Mouse (Mus musculus): ENCODE data around the gene Flywch1.
"Not testable (repeated sequence)": the region's sequence is repeated elsewhere in the genome, so short reads cannot be mapped to it uniquely, and the experiment has no call there.

Flywch1 gene

DNA sequence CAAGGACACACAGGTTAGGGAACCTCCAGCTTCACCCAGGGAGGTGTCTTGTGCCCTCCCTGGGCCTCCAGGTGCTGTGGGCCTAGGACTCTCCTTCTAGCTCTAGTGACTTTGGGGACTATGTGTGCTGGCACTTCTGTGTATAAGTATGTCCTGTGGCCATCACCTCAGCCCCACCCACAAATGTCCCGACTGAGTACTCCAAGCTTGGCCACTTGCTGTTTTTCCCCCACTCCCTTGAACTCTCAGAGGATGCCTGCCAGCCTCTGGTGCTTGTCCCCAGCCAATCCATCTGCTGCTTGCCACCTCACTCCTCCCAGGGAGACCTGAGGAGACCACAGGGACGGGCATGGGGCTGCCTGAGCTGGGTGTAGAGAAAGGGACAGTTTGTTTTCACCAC is 7.0 kb upstream of the Flywch1 start:
- in situ Hi-C loops (cut with MseI, MboI): no loop called here

DNA sequence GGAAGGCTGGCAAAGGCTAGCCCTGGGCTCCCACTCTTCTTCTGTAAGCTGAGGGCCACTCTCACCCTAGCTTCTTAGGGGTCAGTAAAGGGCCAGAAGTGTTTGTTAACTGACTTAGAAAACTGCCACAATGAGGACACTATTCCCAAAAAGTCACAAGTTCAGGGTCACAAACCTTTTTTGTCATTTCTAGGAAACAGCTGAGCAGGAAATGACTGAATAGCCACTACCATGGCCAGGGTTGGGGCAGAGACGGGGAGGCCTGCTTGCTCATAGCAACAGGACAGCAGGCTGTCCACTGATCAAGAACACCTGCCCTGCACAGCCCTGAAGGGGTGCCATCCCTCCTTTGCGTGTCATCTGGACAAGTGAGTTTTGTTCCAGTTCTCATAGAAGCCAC is 5.7 kb upstream of the Flywch1 start:
- in situ Hi-C loops (cut with MseI, MboI): no loop called here

DNA sequence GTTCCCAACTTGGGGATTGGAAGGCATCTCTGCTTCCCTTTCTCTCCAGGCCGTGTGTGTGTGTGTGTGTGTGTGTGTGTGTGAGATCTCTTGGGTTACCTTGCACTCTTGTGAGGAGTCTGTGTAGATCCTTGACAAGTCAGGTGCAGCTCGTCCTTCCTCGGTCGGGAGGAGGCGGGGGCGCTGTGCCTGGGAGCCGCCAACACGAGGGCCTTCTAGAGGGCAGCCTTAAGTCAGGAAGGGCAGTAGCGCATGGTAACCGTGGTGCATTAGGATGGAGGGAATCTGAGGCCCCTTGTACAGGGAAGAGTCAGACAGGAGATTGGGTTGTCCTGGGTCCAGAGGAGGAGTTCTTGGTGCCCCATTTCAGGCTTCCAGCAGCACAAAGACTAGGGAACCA is 4.8 kb upstream of the Flywch1 start:
- in situ Hi-C loops (cut with MseI, MboI): no loop called here

DNA sequence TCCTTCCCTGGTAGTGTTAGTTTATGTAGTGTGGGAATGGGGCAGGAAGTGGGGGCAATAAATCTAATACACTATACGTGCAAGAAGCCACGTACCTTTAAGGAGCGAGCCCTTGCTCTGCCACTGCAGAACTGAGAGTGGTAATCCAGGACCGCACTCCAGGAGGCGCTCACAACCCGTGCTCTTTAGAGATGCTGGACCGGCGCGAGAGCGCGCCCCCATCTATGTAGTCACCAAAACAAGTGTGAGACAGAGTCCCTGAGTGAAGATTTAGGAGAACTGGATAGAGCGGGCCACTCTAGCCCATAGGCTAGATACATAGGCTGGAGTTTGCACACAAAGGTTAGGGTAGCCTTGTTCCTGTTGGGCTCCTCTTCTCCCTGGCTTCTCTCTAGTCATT is 2.7 kb upstream of the Flywch1 start:
- in situ Hi-C loops (cut with MseI, MboI): no loop called here

DNA sequence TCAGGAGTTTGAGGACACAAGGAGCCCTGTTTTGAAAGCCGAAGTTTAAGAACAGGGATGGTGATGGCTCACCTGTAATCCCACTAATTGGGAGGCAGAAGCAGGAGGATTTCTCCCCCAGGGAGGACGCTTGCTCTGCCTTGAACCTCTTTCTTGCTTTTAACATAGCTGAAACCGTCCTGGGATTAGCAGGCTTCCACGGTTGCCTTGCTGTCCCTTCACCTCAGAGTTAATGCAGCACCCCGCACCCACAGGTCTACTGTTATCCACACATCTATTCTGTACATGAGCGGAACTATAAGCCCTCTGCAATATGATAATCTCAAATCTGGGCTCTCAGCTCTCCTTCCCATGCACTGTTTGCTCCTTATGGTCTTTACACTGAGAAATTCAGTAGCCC is 2.3 kb upstream of the Flywch1 start:
- in situ Hi-C loops (cut with MseI, MboI): no loop called here

DNA sequence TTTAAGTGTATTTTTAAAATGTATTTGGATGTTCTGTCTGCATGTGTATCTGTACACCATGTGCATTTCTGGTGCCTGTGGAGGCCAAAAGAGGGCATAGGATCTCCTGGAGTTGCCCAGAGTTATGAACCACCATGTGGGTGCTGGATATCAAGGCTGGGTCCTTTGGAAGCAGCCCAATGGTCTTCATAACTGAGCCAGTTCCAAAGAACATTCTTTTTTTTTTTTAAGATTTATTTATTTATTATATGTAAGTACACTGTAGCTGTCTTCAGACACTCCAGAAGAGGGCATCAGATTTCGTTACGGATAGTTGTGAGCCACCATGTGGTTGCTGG is 786 bp upstream of the Flywch1 start:
- in situ Hi-C loops (cut with MseI, MboI): not testable (repeated sequence)

DNA sequence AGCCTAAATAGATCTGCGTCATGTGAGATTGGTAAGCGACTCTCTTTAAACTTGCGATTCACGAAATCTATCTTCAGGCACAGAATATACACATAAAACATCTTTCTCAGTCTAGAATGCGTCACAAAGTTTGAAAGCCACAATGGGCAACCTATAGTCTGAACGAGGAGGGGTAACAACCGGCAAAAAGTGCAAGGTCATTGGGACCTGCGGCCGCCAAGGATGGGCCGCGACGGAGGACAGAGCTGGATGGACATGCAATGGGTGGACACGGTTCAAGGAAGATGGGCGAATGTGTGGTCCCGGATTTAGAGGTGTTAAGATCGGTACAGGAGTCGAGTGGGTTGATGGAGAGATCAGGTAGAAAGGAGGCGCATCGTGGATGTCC is 512 bp downstream of the Flywch1 start:
- in situ Hi-C loops (cut with MseI, MboI): no loop called here

DNA sequence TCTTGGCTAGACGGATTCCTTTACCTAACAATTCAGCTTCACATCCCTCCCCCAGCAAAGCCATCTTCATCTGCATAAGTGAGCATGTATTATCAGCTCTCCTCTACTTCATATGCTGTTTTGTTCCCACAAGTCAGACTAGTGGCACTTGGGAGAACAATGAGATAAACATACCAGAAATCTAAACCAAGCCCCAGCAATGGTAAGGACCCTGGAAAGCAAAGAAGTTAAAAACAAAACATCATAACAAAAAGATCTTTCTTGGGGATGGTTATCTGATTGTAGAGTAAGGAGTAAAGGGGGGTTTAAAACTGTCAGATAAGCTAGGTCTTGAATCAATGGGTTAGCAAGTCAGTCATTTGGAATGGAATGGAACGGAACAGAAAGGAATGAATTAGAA is 909 bp downstream of the Flywch1 start:
- in situ Hi-C loops (cut with MseI, MboI): no loop called here

DNA sequence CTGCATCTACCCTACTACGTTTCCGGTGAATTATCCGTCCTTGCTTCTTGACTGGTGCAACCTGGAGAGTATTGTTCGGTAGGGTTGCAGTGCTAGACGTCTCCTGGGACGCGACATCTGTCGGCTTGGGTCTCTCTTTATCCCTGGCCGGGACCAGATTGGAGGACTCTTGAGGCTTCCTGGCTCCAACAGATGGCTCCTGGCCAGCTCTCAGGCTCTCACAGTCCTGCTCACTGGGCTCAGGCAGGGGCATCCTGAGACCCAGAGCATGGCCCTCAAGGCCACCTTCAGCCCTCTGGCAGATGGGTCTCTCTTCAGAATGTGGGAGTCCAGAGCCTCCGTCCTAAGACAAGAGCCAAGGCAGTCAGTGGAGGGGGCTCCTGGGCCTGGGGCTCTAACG is 8.4 kb downstream of the Flywch1 start:
- in situ Hi-C loops (cut with MseI, MboI): no loop called here

DNA sequence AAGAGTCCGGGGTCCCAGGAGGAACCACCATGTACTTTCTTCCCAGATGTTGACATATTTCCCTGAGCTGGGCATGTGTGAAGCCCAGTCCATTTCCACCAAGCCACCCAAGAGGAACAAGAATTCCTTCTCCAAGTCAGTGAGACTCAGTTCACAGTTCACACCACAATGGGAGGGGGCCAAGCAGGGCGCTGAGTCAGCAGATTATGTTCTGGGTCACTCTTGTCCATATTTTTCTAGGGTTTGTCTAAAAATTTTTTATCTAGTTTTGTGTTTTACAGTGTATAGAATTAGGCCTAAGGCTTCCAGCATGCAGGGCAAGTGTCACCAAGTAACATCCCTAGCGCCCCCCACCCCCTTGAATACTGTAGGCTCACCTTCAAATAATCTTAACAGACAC is 10.2 kb downstream of the Flywch1 start:
- in situ Hi-C loops (cut with MseI, MboI): no loop called here

DNA sequence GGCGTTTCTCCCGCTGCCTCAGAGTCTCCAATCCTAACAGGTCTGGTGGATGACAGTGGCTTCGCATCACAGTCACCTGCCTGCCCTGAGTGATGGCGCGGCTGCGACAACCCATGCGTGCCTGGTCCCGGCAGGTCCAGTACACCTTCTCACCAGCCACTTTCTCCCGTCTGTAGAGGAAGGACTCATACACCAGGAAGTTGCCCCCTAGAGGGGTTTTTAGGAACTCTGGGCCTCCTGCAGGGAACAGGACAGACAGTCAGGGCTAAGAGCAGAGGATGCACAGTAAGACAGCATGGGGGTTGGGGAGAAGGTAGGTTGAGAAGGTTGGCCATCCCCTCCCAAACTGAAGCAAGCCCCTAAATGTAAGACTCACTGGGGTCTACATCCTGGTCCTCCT is 11.2 kb downstream of the Flywch1 start:
- in situ Hi-C loops (cut with MseI, MboI): no loop called here

DNA sequence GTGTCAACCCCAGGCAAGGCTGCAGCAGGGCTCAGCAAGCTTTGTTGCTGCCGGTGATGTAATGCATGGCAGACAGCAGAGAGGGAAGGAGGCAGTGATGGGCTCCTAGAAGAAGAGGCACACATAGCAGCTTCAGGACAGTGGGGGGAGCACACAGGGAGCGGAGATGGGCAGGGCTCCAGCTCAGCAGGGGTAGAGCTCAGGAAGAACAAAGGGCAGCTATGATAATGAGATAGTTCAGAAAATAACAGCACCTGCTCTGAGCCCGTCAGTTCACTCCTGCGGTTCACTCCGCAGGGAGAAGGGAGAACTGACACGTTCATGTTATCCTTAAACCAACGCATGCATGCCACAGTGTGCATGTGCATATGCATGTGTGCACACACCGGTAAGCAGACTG is 12.6 kb downstream of the Flywch1 start:
- in situ Hi-C loops (cut with MseI, MboI): no loop called here

DNA sequence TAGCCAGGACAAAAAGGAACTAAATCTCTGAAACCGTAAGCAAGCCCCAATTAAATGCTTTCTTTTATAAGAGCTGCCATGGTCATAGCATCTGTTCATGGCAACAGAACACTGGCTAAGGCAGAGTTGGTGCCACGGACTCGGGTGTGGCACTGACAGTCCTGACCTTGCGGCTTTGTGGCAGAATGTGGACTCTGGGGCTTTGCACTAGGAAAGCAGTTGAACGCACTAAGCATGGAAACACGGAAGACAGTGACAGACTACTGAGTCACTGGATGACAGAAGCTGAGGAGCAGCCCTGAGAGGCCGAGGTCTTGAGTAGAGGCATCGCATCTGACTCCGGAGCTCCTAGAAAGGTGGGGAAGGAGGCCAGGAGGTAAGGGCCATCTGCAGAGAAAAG is 13.8 kb downstream of the Flywch1 start:
- in situ Hi-C loops (cut with MseI, MboI): no loop called here

DNA sequence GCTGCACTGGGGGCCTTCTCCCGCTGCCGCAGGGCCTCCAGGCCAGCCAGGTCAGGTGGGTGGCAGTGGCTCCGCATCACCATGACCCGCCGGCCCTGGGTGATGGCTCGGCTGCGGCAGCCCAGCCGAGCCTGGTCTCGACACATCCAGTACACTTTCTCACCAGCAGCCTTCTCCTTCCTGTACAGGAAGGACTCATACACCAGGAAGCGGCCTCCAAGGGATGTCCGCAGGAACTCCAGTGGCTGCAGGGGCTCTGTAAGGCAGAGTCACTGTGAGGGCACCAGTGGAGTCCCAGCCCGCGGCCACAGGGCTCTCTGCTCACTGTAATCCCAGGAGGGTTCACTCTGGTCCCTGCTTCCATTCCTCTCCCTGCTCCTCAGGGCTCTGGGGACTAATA is 15.7 kb downstream of the Flywch1 start:
- in situ Hi-C loops (cut with MseI, MboI): no loop called here

DNA sequence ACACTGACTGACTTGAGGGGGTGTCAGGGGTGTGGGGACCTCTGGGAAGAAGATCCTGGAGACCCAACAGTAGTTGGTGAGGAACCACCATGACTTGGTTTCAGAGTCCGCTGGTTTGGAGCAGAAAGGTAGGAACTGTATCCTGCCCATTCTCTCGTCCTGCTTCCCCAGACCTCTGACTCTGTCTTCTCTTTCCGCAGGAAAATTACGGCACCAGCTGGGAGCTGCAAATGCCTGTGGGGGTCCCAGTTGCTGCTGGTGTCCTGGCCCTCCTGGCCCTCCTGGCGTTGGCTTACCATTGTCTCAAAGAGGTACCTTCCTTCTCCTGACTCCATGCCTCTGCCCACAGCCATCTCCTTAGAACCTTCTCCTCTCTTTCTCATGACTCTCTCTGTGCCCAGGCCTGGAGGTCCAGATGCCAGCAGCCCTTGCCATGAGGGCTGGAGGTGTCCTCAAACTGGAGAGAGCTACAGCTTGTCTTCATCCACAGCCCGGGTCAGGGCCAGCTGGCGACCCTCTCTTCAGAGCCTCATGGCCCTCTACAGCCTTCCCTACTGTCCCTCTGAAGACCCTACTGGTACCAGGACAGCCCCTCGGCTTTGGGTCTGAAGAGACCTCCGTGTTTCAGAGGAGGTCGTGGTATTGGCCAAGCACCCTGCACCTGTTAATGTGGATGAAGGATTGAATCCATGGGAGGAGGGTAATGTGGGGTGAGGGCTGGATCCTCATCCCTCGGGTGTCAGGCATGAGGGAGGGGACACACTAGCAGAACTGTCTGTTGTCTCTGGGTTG is 21.8 kb downstream of the Flywch1 start:
- in situ Hi-C loops (cut with MseI, MboI): no loop called here

DNA sequence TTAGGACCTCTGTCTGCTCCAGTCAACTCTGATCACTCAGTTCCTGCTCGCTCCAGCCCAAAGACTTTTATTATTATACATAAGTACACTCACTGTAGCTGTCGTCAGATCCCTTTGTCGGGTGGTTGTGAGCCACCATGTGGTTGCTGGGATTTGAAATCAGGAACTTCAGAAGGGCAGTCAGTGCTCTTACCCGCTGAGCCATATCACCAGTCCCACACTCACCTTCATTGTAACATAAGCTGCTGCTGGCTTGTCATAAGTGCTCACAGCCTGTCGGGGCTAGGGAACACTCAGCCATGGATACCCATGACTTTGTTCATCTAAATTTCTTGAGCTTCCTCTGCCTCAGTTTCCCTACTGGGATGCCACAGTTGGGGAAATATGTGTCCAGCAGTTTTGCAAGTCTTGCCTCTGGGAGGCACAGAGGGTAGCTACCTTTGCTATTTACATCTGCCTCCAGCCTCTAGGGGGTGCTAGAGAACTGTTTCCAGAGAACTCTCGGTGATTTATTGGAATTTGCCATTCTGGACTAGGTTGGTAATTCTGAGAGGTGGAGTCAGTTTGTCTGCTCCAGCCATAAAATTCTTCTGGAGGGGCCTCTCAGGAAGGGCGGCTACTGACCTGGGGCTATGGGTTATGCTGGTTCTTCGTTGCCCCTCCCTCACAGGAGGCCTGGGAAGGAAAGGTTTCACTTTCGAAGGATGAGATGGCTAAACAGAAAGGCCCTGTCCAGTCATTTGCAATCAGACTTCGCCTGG is 22.6 kb downstream of the Flywch1 start:
- in situ Hi-C loops (cut with MseI, MboI): no loop called here

DNA sequence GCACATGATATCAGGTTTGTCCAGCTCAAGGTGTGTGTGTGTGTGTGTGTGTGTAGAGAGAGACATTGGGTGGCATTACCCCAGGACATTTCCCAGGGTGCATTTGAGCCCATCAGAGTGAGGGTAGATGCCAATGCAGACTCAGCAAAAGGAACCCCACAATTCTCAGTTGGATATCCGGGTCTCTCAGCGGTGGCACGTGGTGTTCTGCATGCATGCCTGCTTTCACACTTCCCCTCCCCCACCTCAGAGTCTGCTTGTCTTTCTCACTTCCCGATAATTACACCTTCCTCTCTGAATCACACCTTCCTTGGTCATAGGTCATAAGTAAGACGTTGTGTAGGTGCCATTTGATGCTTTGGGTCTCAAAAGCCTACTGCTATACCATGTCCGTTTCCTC is 23.4 kb downstream of the Flywch1 start:
- in situ Hi-C loops (cut with MseI, MboI): no loop called here

DNA sequence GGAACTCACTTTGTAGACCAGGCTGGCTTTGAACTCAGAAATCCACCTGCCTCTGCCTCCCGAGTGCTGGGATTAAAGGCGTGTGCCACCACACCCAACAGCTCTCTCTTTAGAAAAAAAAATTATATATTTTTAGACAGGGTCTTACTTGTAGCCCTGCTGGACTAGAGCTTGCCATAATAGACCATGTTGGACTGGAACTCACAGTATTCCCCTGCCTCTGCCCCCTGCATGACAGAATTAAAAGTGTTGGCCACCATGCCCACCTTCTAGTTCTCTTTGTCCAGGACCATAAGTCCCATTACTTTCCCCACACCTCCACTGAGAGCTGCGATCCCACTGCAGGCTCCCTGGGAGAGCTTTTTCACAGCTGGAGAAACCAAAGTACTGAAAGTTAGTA is 23.9 kb downstream of the Flywch1 start:
- in situ Hi-C loops (cut with MseI, MboI): no loop called here

DNA sequence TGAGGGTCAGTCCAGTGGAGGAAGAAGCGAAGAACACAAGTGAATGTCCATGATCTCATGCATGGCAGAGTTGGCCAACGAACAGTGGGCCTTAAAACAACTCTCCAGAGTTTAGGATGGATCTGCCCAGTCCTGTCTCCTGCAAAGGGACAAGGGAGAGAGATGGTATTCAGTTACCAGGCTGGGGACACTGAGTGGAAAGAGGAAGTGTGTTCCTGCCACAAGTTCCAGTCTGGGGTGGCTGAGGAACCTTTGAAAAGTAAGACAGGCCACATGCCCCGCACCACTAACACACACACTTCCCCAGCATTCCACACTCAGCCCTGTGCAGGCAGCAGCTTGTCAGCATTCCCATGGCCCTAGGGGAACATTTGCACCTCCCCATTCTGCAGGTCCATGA is 24.6 kb downstream of the Flywch1 start:
- in situ Hi-C loops (cut with MseI, MboI): no loop called here

DNA sequence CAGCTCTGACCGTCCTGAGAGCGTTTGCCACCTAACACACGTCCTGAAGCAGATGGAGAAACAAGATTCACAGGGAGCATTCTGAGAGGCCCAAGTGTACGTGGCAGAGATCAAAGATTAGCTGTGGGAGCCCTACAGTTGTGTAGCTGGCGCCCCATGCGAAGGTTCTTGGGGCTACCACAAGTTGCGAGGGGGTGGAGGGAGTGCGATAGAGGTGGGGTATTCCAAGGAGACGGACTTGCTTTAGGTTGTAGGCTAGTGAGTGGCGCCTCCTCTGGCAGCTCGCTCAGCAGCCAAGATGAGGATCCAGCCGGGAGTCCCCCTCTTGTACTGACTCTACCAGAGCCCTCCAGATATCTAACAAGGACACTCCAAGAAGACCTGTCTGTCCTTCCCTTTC is 25.1 kb downstream of the Flywch1 start:
- in situ Hi-C loops (cut with MseI, MboI): no loop called here

DNA sequence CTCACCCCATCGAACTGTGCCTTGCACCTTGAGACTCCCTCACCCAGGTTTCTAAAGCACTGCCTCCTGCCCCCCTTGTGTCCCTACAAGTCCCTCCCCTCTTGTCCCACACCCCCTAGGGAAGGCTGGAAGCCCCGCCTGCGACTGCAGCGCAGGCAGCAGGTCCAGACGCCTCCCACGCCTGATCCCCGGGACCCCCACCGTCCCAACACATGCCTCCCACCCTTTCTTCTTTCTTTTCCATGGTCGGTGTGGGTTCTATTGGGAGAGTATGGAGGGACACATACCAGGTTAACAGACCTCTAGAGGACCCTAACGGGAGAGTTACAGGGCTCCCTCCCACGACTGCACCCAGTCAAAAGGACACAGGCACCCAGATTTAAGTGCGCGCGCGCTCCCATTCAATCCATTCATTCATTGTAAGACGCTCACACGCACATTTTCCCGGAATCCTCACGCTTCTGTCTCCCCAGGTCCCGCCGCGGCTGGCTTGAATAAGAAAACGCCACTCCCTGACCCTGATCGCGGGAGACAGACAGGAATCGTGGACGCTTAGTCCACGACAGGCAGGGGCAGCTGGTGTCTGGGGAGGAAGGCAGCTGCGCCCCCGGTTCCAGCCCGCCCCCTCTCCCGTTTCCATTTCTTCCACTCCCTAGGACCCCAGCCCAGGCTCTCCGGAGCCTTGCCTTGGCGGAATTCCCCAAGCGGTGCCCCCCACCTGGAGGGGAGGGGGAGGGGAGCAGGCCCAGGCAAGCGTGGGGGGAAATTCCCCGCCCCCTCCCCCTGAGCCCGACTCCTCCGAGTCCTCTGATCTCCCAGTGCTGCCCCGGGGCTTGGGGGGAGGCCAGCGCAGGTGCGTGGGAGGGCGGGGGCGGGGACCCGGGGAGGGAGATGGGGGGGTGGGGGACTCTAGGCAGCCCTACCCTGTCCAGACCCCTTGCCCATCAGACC is 25.8 kb downstream of the Flywch1 start, which contains the start of gene Kremen2:
TSS of gene Kremen2 (minus strand) at position 533 of the 951 bp plus-strand sequence.
- in situ Hi-C loops (cut with MseI, MboI): no loop called here

DNA sequence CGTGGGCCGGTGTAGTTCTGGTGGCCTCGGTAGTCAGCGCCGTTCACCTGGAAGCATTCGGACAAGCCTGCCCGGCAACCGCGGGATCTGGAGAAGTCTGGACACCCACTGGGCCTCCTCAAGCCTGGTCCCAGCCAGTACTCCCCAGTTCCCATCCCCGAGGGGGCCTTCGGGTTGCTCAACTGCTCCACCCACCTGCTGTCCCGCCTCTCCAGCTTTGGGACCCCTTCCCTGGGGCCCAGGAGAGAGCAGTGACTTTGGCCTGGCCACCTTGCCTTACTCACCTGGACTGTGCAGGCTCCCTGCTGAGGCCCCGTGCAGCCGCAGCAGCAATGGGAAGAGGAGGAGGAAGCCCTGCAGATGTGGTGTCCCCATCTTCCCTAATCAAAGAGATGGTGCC is 26.8 kb downstream of the Flywch1 start:
- in situ Hi-C loops (cut with MseI, MboI): no loop called here
